In the genomic region with DNA sequence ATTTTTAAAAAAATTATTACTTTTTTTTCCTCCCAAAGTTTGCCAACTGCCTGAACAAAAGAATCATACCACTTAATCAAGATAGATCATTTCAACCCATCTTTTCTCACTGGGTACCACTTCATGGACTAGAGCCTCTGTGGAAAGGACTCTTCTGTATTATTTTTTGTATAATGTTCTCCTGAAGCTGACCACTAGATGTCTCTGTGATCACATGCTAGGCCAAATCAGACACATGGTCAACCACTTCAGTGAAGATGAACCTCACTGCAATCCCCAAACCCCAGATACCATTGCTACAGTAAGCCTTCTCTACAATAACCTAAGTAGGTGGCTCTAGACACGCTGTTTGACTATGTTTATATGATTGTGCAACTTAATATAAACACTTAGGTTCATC, we compare ENCODE assay signal across 11 mouse cellular contexts. TPM values are rescaled to one million over a fixed set of nuclear protein-coding genes. Genes with fewer than 3 reads are reported as not detected.
DNase-seq lines count a peak whose midpoint lies in the region; ATAC-seq and TF ChIP-seq lines count a peak whose summit lies in the region.
"Had no signal": no experiment of that assay in that cellular context is flagged by ENCODE, and none has a peak within 500 bp of the region (broad histone marks: within the 10 kb centered on the region; RNA-seq: fewer than 3 reads in every experiment).

No protein-coding gene starts in this region.

- H3K36me3 ChIP-seq in hindbrain, embryonic 11.5 days (ENCODE audit: control insufficient read depth, insufficient read depth, low read length) = no peaks in the 10 kb centered on the region
- no peaks in the 10 kb centered on the region for H3K36me3 ChIP-seq in hindbrain, embryonic 13.5 days
- no peaks in the 10 kb centered on the region for H3K36me3 ChIP-seq in midbrain, embryonic 13.5 days
- no peaks in the 10 kb centered on the region for H3K36me3 ChIP-seq in midbrain, embryonic 15.5 days (replicated peaks)
- no peaks in the 10 kb centered on the region for H3K36me3 ChIP-seq in heart, embryonic 12.5 days
- H3K36me3 ChIP-seq: embryonic facial prominence, embryonic 12.5 days; G1E had no signal

- 59% methylated on average over 1 of the region's 1 CpGs for WGBS in hindbrain, embryonic 11.5 days
- WGBS in hindbrain, embryonic 13.5 days = 53% methylated on average over 1 of the region's 1 CpGs
- WGBS in midbrain, embryonic 13.5 days = 62% methylated on average over 1 of the region's 1 CpGs
- WGBS in midbrain, embryonic 15.5 days = 67% methylated on average over 1 of the region's 1 CpGs
- 53% methylated on average over 1 of the region's 1 CpGs for WGBS in heart, embryonic 12.5 days

- peak; percentile 33 for DNase-seq in hindbrain, embryonic 11.5 days (ENCODE audit: low spot score)
- DNase-seq in telencephalon, adult 2 months (ENCODE audit: low read depth, low spot score) = peak; percentile 62
- no peak for DNase-seq in gastrocnemius, postnatal 4 days (ENCODE audit: low spot score in 2 of 2)

- peak; percentile 67 for TF ChIP-seq CTCF in cortical plate, adult 2 months (IDR thresholded peaks at IDR 0.05; ENCODE audit: extremely low read depth, insufficient read depth, low read length)

- no peak for TF ChIP-seq POLR2A in cortical plate, adult 2 months (IDR thresholded peaks at IDR 0.05; ENCODE audit: extremely low read depth, insufficient read depth, low read length)

- no peak overlapping the region for H3K9ac ChIP-seq in hindbrain, embryonic 11.5 days (ENCODE audit: low read depth, low read length)
- H3K9ac ChIP-seq in hindbrain, embryonic 13.5 days = no peak overlapping the region
- H3K9ac ChIP-seq in midbrain, embryonic 13.5 days (replicated peaks) = no peak overlapping the region
- H3K9ac ChIP-seq in midbrain, embryonic 15.5 days = no peak overlapping the region
- H3K9ac ChIP-seq in heart, embryonic 12.5 days = no peak overlapping the region
- H3K9ac ChIP-seq: embryonic facial prominence, embryonic 12.5 days had no signal

- H3K9me3 ChIP-seq in hindbrain, embryonic 11.5 days (ENCODE audit: control insufficient read depth, low read length) = no peaks in the 10 kb centered on the region
- no peaks in the 10 kb centered on the region for H3K9me3 ChIP-seq in hindbrain, embryonic 13.5 days
- no peaks in the 10 kb centered on the region for H3K9me3 ChIP-seq in midbrain, embryonic 13.5 days
- H3K9me3 ChIP-seq in midbrain, embryonic 15.5 days = no peaks in the 10 kb centered on the region
- no peaks in the 10 kb centered on the region for H3K9me3 ChIP-seq in heart, embryonic 12.5 days (replicated peaks)
- H3K9me3 ChIP-seq: embryonic facial prominence, embryonic 12.5 days had no signal

- no peaks in the 10 kb centered on the region for H3K27me3 ChIP-seq in hindbrain, embryonic 11.5 days (ENCODE audit: control insufficient read depth, insufficient read depth, low read length)
- no peaks in the 10 kb centered on the region for H3K27me3 ChIP-seq in hindbrain, embryonic 13.5 days
- no peaks in the 10 kb centered on the region for H3K27me3 ChIP-seq in midbrain, embryonic 13.5 days
- no peaks in the 10 kb centered on the region for H3K27me3 ChIP-seq in midbrain, embryonic 15.5 days (replicated peaks)
- no peaks in the 10 kb centered on the region for H3K27me3 ChIP-seq in heart, embryonic 12.5 days (replicated peaks)
- H3K27me3 ChIP-seq: embryonic facial prominence, embryonic 12.5 days had no signal

- H3K27ac ChIP-seq in hindbrain, embryonic 11.5 days (ENCODE audit: low read depth, low read length) = no peak overlapping the region
- no peak overlapping the region for H3K27ac ChIP-seq in hindbrain, embryonic 13.5 days
- H3K27ac ChIP-seq in midbrain, embryonic 13.5 days = no peak overlapping the region
- H3K27ac ChIP-seq in midbrain, embryonic 15.5 days = no peak overlapping the region
- H3K27ac ChIP-seq in cortical plate, adult 2 months (ENCODE audit: insufficient read depth, low read length) = no peak overlapping the region
- no peak overlapping the region for H3K27ac ChIP-seq in heart, embryonic 12.5 days (ENCODE audit: poor library complexity, severe bottlenecking)
- H3K27ac ChIP-seq: embryonic facial prominence, embryonic 12.5 days had no signal

- ATAC-seq in hindbrain, embryonic 11.5 days (ENCODE audit: low FRiP score) = 0 out of 2 replicates have a peak, but pooled peaks have one; percentile 39
- ATAC-seq in hindbrain, embryonic 13.5 days (ENCODE audit: low FRiP score) = no peak; the same call in 1 of the 2 replicates
- 0 out of 2 replicates have a peak, but pooled peaks have one; percentile 27 for ATAC-seq in midbrain, embryonic 13.5 days
- no peak for ATAC-seq in midbrain, embryonic 15.5 days (replicated peaks)
- no peak for ATAC-seq in heart, embryonic 12.5 days (ENCODE audit: insufficient number of reproducible peaks, low FRiP score)

- no peak overlapping the region for H3K4me2 ChIP-seq in hindbrain, embryonic 11.5 days (replicated peaks; ENCODE audit: low read depth, low read length)
- no peak overlapping the region for H3K4me2 ChIP-seq in hindbrain, embryonic 13.5 days
- H3K4me2 ChIP-seq in midbrain, embryonic 13.5 days (replicated peaks) = no peak overlapping the region
- no peak overlapping the region for H3K4me2 ChIP-seq in midbrain, embryonic 15.5 days
- H3K4me2 ChIP-seq in heart, embryonic 12.5 days = no peak overlapping the region
- H3K4me2 ChIP-seq: embryonic facial prominence, embryonic 12.5 days had no signal

- H3K4me1 ChIP-seq in hindbrain, embryonic 11.5 days (replicated peaks; ENCODE audit: control insufficient read depth, insufficient read depth, low read length) = no peaks in the 10 kb centered on the region
- H3K4me1 ChIP-seq in hindbrain, embryonic 13.5 days (replicated peaks) = peaks cover 6% of the 10 kb centered on the region
- H3K4me1 ChIP-seq in midbrain, embryonic 13.5 days (replicated peaks) = peaks cover 5% of the 10 kb centered on the region
- H3K4me1 ChIP-seq in midbrain, embryonic 15.5 days = peaks cover 4% of the 10 kb centered on the region; the same call in 1 of the 2 replicates
- peaks cover 2% of the 10 kb centered on the region for H3K4me1 ChIP-seq in cortical plate, adult 2 months (ENCODE audit: control insufficient read depth, insufficient read depth, low read length)
- H3K4me1 ChIP-seq in heart, embryonic 12.5 days (replicated peaks) = no peaks in the 10 kb centered on the region
- H3K4me1 ChIP-seq: embryonic facial prominence, embryonic 12.5 days had no signal

- no peak overlapping the region for H3K4me3 ChIP-seq in hindbrain, embryonic 11.5 days (ENCODE audit: low read depth, low read length)
- H3K4me3 ChIP-seq in hindbrain, embryonic 13.5 days = no peak overlapping the region
- H3K4me3 ChIP-seq in midbrain, embryonic 13.5 days (replicated peaks) = no peak overlapping the region
- H3K4me3 ChIP-seq in midbrain, embryonic 15.5 days = no peak overlapping the region
- no peak overlapping the region for H3K4me3 ChIP-seq in cortical plate, adult 2 months (ENCODE audit: insufficient read depth, low read length)
- no peak overlapping the region for H3K4me3 ChIP-seq in heart, embryonic 12.5 days
- H3K4me3 ChIP-seq: embryonic facial prominence, embryonic 12.5 days; myocyte had no signal

RNA-seq across cellular contexts. Expression of a gene that starts 19.4 kb away (rescaled TPM):
- 4.5 and 4.9 TPM in 2 replicates for polyA plus RNA-seq in hindbrain, embryonic 11.5 days (2014; fragmentation: Nextera tagmentation; extraction: Ambion mirVana)
- polyA plus RNA-seq in hindbrain, embryonic 13.5 days (2015; fragmentation: Nextera tagmentation; extraction: Ambion mirVana) = 23.9 and 24.0 TPM in 2 replicates
- polyA plus RNA-seq in midbrain, embryonic 13.5 days (2015; fragmentation: Nextera tagmentation; extraction: Ambion mirVana) = 17.1 and 22.0 TPM in 2 replicates
- 35.6 and 37.7 TPM in 2 replicates for polyA plus RNA-seq in midbrain, embryonic 15.5 days (2015; fragmentation: Nextera tagmentation; extraction: Ambion mirVana)
- polyA plus RNA-seq in cortical plate, adult 2 months (2012; rRNA removed) = 56.6 and 57.2 TPM in 2 replicates
- 1 to 10 TPM in 1 of 2 experiments, under 1 TPM in 1; 0.96 to 1.0 TPM for total RNA-seq in gastrocnemius, postnatal 4 days (2021)
- polyA plus RNA-seq in heart, embryonic 12.5 days (2016; fragmentation: Nextera tagmentation; extraction: Ambion mirVana) = 0.31 and 0.48 TPM in 2 replicates
- polyA plus RNA-seq: G1E had no signal

Comparison
In these comparisons a context has a peak if more than half of its experiments do, and no peak if none do; other contexts are left out.
1. ATAC-seq: peak in hindbrain, embryonic 11.5 days (single experiment) and midbrain, embryonic 13.5 days (single experiment); none in hindbrain, embryonic 13.5 days (single experiment), midbrain, embryonic 15.5 days (single experiment) and heart, embryonic 12.5 days (single experiment).
2. DNase-seq: peak in hindbrain, embryonic 11.5 days (single experiment) and telencephalon, adult 2 months (single experiment); none in gastrocnemius, postnatal 4 days (0 of 2).